Mouse (Mus musculus): ENCODE data around the gene Itpr1. TPM values are rescaled to one million over a fixed set of nuclear protein-coding genes. Genes with fewer than 3 reads are reported as not detected.
A peak's percentile ranks its signal among the peaks of the same experiment; 100 is the strongest.

The Itpr1 gene
- polyA plus RNA-seq, 1 experiment: 68.2 TPM

- no peak for DNase-seq
- peaks cover 8% of the 10 kb centered on the region; the same call in 1 of the 2 replicates for H3K4me1 ChIP-seq (ENCODE audit: control insufficient read depth, insufficient read depth, low read length)
- TF ChIP-seq POLR2A (IDR thresholded peaks at IDR 0.05; ENCODE audit: low read depth, low read length) (no peak), CTCF (conservative IDR thresholded peaks at IDR 0.05; ENCODE audit: insufficient read depth, insufficient read length, low read depth, low read length) (no peak)
- no peak overlapping the region for H3K4me3 ChIP-seq (ENCODE audit: insufficient read depth, low read depth, low read length)
- no peaks in the 10 kb centered on the region for H3K36me3 ChIP-seq (ENCODE audit: control insufficient read depth, insufficient read depth, low read length)
- H3K27ac ChIP-seq (ENCODE audit: insufficient read depth, low read depth, low read length): no peak overlapping the region
- no peaks in the 10 kb centered on the region for H3K27me3 ChIP-seq (replicated peaks; ENCODE audit: control insufficient read depth, insufficient read depth, low read length)
- 49% methylated on average over 4 of the region's 4 CpGs for WGBS
These were observed 15.8 kb upstream of the Itpr1 start for GRCm38 (mm10) chr6:108197117-108197516.

DNA sequence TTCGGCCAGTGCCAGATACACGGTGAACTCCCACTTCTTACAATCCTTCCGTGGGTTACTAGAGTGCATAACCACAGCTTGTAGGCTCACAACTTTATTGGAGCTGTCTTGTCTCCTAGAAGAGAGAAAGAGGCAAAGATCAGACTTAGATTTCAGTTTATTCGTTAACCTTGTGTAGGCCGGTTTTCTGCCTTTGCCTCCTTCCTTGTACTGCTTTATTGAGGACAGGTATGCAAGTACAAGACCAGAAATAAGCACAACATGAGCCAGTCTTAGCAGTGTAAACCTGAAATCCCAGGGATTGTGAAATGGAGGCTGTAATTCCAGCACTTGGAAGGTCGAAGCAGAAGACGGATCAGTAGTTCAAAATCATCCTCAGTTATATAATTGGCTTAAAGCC is 14.6 kb upstream of the Itpr1 start:
- H3K4me3 ChIP-seq (ENCODE audit: insufficient read depth, low read depth, low read length): no peak overlapping the region
- H3K27ac ChIP-seq (ENCODE audit: insufficient read depth, low read depth, low read length): peak overlapping the region; percentile 31; the same call in 1 of the 2 replicates
- DNase-seq: peak; percentile 51
- TF ChIP-seq POLR2A (IDR thresholded peaks at IDR 0.05; ENCODE audit: low read depth, low read length): no peak
- no peak for TF ChIP-seq CTCF (conservative IDR thresholded peaks at IDR 0.05; ENCODE audit: insufficient read depth, insufficient read length, low read depth, low read length)
- H3K36me3 ChIP-seq (ENCODE audit: control insufficient read depth, insufficient read depth, low read length): no peaks in the 10 kb centered on the region
- peaks cover 8% of the 10 kb centered on the region; the same call in 1 of the 2 replicates for H3K4me1 ChIP-seq (ENCODE audit: control insufficient read depth, insufficient read depth, low read length)
- H3K27me3 ChIP-seq (replicated peaks; ENCODE audit: control insufficient read depth, insufficient read depth, low read length): no peaks in the 10 kb centered on the region
- WGBS: 62% methylated on average over 7 of the region's 7 CpGs

GRCm38 (mm10) chr6:108204322-108204721 is 8.6 kb upstream of the Itpr1 start:
- H3K36me3 ChIP-seq (ENCODE audit: control insufficient read depth, insufficient read depth, low read length): no peaks in the 10 kb centered on the region
- TF ChIP-seq CTCF (conservative IDR thresholded peaks at IDR 0.05; ENCODE audit: insufficient read depth, insufficient read length, low read depth, low read length): no peak
- no peak for TF ChIP-seq POLR2A (IDR thresholded peaks at IDR 0.05; ENCODE audit: low read depth, low read length)
- H3K27ac ChIP-seq (ENCODE audit: insufficient read depth, low read depth, low read length): no peak overlapping the region
- H3K4me3 ChIP-seq (ENCODE audit: insufficient read depth, low read depth, low read length): no peak overlapping the region
- DNase-seq: no peak
- H3K27me3 ChIP-seq (replicated peaks; ENCODE audit: control insufficient read depth, insufficient read depth, low read length): no peaks in the 10 kb centered on the region
- 96% methylated on average over 2 of the region's 2 CpGs for WGBS
- H3K4me1 ChIP-seq (ENCODE audit: control insufficient read depth, insufficient read depth, low read length): no peaks in the 10 kb centered on the region; the same call in 1 of the 2 replicates

DNA sequence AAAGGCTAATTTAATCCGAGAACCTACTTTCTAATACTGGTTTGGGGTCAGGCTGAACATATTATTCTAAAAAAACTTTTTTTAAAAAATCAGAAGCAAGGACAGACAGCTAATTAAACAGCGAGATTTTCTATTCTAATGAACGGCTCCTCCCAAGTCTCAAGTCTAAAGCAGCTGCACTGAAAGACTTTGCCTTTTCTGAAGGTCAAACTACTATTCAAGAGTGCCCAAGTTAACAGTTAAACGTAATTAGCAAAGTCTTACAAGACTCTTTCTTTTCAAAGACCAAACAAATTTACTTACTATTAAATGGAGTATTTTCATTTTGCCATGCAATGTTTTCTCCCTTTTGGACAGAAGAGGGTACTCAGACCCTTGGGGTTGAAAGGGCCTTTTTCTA is 6.8 kb upstream of the Itpr1 start:
- Histone ChIP-seq H3K27me3 (replicated peaks; ENCODE audit: control insufficient read depth, insufficient read depth, low read length) (no peaks in the 10 kb centered on the region), H3K4me1 (ENCODE audit: control insufficient read depth, insufficient read depth, low read length) (peaks cover 4% of the 10 kb centered on the region; the same call in 1 of the 2 replicates), H3K36me3 (ENCODE audit: control insufficient read depth, insufficient read depth, low read length) (no peaks in the 10 kb centered on the region), H3K27ac (ENCODE audit: insufficient read depth, low read depth, low read length) (peak overlapping the region; percentile 90; the same call in 1 of the 2 replicates), H3K4me3 (ENCODE audit: insufficient read depth, low read depth, low read length) (no peak overlapping the region)
- peak; percentile 71 for DNase-seq
- TF ChIP-seq CTCF (conservative IDR thresholded peaks at IDR 0.05; ENCODE audit: insufficient read depth, insufficient read length, low read depth, low read length) (no peak), POLR2A (IDR thresholded peaks at IDR 0.05; ENCODE audit: low read depth, low read length) (no peak)
- 48% methylated on average over 4 of the region's 4 CpGs for WGBS

DNA sequence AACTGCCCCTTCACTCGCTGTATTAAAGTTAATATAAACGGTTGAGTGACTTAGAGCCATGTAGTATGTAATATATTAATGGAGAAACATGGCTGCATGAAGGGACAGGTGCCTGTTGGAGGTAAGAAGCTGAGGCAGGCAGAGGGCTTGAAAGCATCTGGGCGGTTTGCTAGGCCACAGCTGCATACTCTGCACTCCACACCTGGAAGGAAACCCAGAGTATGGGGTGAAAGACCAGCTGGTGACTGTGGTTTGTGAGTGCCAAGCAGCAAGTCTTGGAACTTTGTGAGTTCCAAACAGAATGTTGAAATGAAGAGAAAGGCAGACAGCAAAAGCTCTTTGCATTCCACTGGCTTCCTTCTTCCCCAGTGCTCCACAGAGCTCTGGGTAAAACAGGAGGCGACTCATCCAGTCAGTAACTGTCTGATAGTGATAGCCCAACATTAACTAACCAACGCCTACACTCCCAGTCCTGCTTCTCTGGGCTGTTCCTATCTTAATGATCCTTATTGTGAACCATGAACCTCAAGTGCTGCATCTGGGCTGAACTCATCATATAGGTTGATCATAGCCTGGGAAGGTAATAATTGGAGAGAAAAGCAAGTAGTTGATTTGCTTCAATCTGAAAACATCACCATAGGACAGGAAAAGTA is 5.9 kb upstream of the Itpr1 start:
- DNase-seq: peak; percentile 30
- TF ChIP-seq POLR2A (IDR thresholded peaks at IDR 0.05; ENCODE audit: low read depth, low read length) (no peak), CTCF (conservative IDR thresholded peaks at IDR 0.05; ENCODE audit: insufficient read depth, insufficient read length, low read depth, low read length) (no peak)
- WGBS: 60% methylated on average over 5 of the region's 5 CpGs
- peak overlapping the region; percentile 90 for H3K27ac ChIP-seq (ENCODE audit: insufficient read depth, low read depth, low read length)
- no peak overlapping the region for H3K4me3 ChIP-seq (ENCODE audit: insufficient read depth, low read depth, low read length)
- H3K27me3 ChIP-seq (replicated peaks; ENCODE audit: control insufficient read depth, insufficient read depth, low read length): no peaks in the 10 kb centered on the region
- H3K4me1 ChIP-seq (ENCODE audit: control insufficient read depth, insufficient read depth, low read length): peaks cover 11% of the 10 kb centered on the region; the same call in 1 of the 2 replicates
- no peaks in the 10 kb centered on the region for H3K36me3 ChIP-seq (ENCODE audit: control insufficient read depth, insufficient read depth, low read length)

DNA sequence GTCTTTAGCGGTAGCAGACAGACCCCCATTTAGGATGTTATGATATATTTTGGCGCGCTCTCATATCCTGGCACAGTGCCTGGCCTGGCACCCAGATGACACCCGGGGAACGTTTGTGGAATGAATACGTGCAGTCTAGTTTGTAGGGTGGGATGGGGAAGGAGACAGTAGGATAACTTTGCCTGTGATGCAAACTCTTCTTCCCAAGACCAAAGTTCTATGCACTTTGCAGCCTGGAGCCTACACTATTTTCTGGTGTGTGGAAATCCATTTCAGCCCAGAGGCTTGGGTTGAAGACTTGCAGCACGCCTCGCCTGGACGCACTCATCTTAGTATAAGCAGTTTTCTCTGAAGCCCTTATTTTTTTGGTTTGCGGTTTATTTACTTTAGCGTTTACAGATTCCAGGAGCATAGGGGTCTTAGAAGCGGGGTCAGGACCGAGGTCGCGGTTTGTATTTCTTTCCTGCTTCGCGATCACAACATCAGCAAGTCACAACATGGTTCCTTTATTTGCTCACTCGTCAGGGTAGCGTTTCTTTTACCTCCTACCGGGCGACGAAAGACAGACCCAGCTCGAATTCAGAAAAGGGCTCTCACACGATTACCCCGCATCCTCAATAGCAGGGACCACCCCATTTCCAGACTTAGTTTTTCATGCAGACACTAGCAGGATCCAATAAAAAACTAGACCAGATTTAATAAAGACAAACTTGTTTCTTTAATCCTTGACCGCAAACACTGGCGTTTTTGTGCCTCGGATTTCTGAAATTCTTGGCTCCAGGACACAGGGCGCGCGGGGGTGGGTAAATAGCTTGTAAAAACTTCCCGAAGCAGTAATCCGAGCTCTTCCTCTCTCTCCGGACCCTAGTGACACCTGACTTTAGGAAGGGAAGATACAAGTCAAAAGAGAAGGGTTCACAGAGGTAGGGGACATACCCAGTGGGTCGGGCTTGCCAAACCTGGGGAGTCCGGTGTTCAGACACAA is 708 bp upstream of the Itpr1 start:
- Histone ChIP-seq H3K27me3 (replicated peaks; ENCODE audit: control insufficient read depth, insufficient read depth, low read length) (no peaks in the 10 kb centered on the region), H3K27ac (ENCODE audit: insufficient read depth, low read depth, low read length) (peak overlapping the region; percentile 76), H3K36me3 (ENCODE audit: control insufficient read depth, insufficient read depth, low read length) (peaks cover 2% of the 10 kb centered on the region; the same call in 1 of the 2 replicates), H3K4me1 (ENCODE audit: control insufficient read depth, insufficient read depth, low read length) (peaks cover 19% of the 10 kb centered on the region; the same call in 1 of the 2 replicates), H3K4me3 (ENCODE audit: insufficient read depth, low read depth, low read length) (peak overlapping the region; percentile 68)
- WGBS: 6% methylated on average over 36 of the region's 36 CpGs
- TF ChIP-seq CTCF (conservative IDR thresholded peaks at IDR 0.05; ENCODE audit: insufficient read depth, insufficient read length, low read depth, low read length) (no peak), POLR2A (IDR thresholded peaks at IDR 0.05; ENCODE audit: low read depth, low read length) (no peak)
- peak; percentile 42 for DNase-seq
